Mouse (Mus musculus): Measurements from ENCODE around the gene Olfr507. TPM values are rescaled to one million over a fixed set of nuclear protein-coding genes. Genes with fewer than 3 reads are reported as not detected.
"Not testable (repeated sequence)": the region's sequence is repeated elsewhere in the genome, so short reads cannot be mapped to it uniquely, and the experiment has no call there.

Gene Olfr507
- total RNA-seq (2015; ENCODE audit: low replicate concordance) (not detected in 2 replicates), total RNA-seq (2017; ENCODE audit: low replicate concordance) (not detected in 2 replicates)

DNA sequence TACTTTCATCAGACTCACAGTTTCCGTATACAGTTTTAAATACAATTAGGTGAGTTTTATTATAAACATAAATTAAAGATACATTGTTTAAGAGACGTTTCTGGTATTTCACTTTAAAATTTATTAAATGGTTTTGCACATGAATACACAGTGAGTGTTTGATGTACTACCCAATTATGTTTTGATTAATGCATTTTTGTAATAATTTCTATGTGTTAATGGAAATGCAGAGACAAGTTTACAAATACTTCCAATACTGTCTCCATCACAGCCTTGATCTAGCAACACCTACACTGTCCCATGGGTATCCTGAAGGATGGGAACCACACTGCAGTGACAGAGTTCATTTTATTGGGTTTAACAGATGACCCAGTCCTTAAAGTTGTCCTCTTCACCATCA, at the start of gene Olfr507:
Gene Olfr507, plus strand, starts transcription at position 301 of the 400 bp plus-strand sequence.
- ATAC-seq (replicated peaks; ENCODE audit: low FRiP score, poor library complexity, severe bottlenecking): no peak

DNA sequence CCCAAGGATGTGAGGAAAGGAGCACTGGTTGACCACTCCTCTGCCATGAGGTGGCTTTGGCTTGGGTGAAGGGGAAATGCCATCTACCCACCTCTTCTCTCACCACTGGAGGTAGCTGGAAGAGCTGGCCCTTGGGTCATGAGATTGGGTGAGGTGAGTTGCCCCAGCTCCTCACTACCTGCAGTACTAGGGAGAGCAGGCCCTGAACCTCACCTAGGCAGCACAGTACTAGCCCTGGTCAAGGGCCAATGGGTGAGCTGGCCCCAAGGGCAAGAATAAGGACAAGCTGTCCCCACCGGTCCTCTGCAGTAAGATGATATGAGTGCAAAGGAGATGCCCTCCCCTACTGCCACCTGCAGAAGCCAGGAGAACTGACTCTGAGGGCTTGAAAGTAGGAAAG, 31.8 kb upstream of the Olfr507 start:
- no peak for ATAC-seq (replicated peaks; ENCODE audit: low FRiP score, poor library complexity, severe bottlenecking)

DNA sequence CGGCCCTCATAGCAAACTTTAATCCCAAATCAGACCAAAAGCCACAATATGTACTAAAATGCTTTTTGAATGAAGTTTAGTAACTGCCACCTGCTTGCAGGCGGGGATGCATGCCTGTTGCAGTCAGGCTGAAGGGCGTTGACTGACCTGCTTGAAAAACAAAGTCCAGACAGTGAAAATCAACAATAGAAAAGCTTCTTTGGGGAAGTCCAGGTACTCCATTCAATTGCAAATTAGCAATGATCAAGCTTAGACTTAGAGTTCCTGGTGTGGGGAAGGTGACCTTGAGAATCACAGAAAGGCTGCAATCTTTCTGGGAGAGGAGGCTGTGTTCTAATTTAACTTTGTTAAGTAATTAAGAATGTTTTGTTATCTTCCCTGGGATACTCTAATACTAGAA, 19.7 kb upstream of the Olfr507 start:
- ATAC-seq (replicated peaks; ENCODE audit: low FRiP score, poor library complexity, severe bottlenecking): not testable (repeated sequence)

DNA sequence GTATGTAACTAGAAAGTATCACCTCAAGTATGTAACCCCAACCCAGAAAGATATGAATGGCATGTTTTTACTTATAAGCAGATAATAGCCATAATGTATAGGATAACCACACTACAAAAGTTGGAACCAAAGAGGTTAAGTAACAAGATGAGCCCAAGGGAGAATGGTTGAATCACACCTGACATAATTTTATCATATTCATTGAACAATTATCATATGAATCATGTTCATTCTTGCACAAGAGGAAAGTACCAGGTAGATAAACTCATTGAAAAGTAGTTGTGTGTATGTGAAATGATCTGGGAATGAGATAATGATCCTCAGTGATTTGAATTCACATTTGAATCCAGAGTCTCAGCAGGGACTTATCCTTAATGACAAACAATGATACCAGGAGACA, 11.1 kb upstream of the Olfr507 start, which contains the start of gene Olfr506:
Gene Olfr506, plus strand, starts transcription at position 301 of the 400 bp plus-strand sequence.
- no peak for ATAC-seq (replicated peaks; ENCODE audit: low FRiP score, poor library complexity, severe bottlenecking)

DNA sequence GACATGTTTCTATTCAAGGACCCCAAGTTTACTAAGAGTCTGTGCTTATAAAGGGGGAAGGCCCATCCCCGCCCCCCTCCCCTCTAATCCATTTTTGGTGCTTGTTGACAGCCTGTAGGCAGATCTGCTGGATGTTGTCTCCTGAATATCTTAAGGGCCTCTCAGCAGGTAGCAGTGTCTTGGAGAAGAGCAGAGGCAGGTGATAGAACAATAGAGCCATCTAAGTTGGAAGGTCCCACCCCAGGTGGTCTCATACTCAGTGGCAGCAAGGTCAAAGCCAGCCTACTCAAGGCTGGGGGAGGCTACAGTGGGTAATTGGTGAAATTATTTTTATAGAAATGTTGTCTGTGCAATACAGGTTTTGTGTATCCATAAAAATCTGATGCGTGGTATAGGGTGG, 7.5 kb upstream of the Olfr507 start:
- ATAC-seq (replicated peaks; ENCODE audit: low FRiP score, poor library complexity, severe bottlenecking): no peak

DNA sequence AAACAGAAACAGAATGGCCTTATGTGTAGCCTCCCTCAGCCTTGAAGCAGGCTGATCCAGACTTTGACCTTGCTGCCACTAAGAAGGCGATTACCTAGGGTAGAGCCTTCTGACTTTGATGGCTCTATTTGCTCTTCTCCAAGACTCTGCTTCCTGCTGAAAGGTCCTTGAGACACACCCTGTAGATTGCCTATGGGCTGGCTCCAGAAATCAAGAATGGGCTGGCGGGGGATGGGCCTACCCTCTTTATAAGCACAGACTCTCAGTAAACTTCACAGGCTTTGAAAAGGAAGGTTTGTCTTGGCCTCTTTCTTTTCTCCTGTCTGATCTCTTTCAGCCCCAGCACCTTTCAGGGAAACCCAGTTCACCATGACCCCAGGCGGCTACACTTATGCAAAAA, 4.8 kb upstream of the Olfr507 start:
- not testable (repeated sequence) for ATAC-seq (replicated peaks; ENCODE audit: low FRiP score, poor library complexity, severe bottlenecking)

DNA sequence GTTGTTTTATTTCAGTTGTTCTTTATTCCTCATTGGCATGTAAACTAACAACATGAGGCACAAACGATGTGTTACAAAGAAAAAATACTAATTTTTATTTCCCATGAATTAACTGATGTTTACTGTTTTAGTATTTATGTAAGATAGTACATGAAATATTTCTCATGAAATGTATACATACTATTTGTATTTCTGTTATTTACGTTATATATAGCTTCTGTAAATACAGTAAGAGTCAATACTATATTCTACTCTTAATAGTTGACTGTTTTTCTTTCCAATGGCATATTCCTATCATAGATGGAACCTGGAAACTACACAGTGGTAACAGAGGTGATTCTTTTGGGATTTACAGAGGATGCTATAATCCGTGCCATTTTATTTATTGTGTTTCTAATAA, 8.1 kb downstream of the Olfr507 start, which contains the start of gene Olfr508:
Gene Olfr508, plus strand, starts transcription at position 301 of the 400 bp plus-strand sequence.
- ATAC-seq (replicated peaks; ENCODE audit: low FRiP score, poor library complexity, severe bottlenecking): no peak

DNA sequence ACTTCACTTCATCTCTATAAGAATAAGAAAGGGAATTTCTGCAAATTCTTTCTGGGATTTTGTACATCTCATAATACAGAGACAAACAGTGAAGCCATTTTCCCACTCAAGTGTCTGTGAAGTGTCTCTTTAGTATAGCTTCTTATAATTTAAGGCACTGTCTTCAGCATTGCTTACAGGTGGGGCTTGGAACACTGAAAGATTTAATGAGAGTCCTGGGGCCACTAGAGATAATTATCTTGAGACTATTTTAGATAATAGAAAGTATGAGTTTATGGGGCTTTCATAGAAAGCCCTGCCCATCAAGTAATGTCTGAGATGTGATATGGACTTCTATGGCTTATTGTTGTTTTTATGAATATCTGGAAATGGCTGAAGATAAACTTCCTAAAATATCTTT, 30.2 kb downstream of the Olfr507 start, which contains the start of gene Olfr509:
Gene Olfr509, minus strand, starts transcription at position 101 of the 400 bp plus-strand sequence.
- no peak for ATAC-seq (replicated peaks; ENCODE audit: low FRiP score, poor library complexity, severe bottlenecking)

DNA sequence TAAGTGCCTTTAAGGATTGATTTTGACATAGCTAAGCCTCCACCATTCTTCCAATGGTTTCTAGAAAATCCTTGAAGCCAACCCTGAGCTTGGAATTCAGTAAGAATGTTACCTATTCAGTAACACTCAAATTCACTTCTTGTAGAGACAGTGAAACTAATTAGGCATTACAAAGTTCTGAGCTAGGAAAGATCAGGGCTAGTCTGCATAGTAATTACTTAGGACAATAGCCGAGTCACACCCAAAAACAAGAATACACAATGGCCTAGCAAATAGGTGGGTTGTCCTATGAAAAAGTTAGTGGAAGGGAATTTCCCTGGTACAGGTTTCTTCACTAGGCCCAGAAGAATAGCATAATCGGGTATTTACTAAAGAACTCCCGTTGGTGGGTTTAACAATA, 40.8 kb downstream of the Olfr507 start:
- no peak for ATAC-seq (replicated peaks; ENCODE audit: low FRiP score, poor library complexity, severe bottlenecking)

DNA sequence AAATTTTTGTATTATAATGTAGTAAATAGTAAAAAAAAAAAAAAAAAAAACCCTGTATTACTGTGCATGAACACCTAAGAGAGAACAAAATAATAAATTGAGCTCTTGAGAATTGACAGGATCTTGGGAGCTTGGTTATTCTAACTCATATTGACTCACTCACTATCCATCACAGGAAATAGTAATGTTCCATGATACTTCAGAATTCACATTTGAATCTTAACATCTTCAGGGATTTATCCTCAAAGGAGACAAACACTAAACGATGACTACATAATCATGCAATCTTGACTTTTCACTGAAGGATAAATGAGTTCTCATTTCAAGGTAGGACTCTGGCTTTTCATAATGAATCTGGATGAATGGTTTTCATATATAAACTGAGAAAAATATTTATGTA, 44.5 kb downstream of the Olfr507 start, which contains the start of gene Olfr510:
Gene Olfr510, plus strand, starts transcription at position 301 of the 400 bp plus-strand sequence.
- ATAC-seq (replicated peaks; ENCODE audit: low FRiP score, poor library complexity, severe bottlenecking): no peak

DNA sequence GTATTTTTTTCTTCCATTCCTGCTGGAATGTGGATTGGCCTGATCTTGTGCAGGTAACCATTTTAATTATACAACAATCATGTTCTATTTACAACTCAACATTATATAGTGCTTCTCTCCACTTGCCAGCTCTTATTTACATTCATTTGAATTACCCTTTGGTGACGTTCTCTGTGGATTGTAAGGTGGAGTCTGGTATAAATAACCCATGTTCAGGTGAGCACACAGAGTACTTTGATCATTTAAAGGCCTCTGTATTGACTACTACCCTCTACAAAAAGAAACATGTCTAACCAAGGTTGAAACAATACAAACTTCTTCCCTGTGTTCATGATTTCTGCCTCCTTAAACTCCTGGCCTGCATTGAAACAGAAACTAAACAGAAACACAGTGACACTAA, 49.4 kb downstream of the Olfr507 start:
- ATAC-seq (replicated peaks; ENCODE audit: low FRiP score, poor library complexity, severe bottlenecking): no peak

Other genes starting within 250 kb of the Olfr507 start
- not detected in 2 replicates for gene Olfr495, start 228.6 kb upstream of the Olfr507 start, total RNA-seq (2015; ENCODE audit: low replicate concordance)
- not detected in 2 replicates for gene Olfr495, start 228.6 kb upstream of the Olfr507 start, total RNA-seq (2017; ENCODE audit: low replicate concordance)
- not detected in 2 replicates for gene Olfr497, start 201.4 kb upstream of the Olfr507 start, total RNA-seq (2015; ENCODE audit: low replicate concordance)
- not detected in 2 replicates for gene Olfr497, start 201.4 kb upstream of the Olfr507 start, total RNA-seq (2017; ENCODE audit: low replicate concordance)
- not detected in 2 replicates for gene Olfr498, start 156.5 kb upstream of the Olfr507 start, total RNA-seq (2015; ENCODE audit: low replicate concordance)
- not detected in 2 replicates for gene Olfr498, start 156.5 kb upstream of the Olfr507 start, total RNA-seq (2017; ENCODE audit: low replicate concordance)
- not detected in 2 replicates for gene Olfr502, start 96.7 kb upstream of the Olfr507 start, total RNA-seq (2015; ENCODE audit: low replicate concordance)
- gene Olfr502, start 96.7 kb upstream of the Olfr507 start, total RNA-seq (2017; ENCODE audit: low replicate concordance): not detected in 2 replicates
- gene Olfr503, start 77.3 kb upstream of the Olfr507 start, total RNA-seq (2015; ENCODE audit: low replicate concordance): not detected in 2 replicates
- not detected in 2 replicates for gene Olfr503, start 77.3 kb upstream of the Olfr507 start, total RNA-seq (2017; ENCODE audit: low replicate concordance)
- gene Olfr504, start 56.0 kb upstream of the Olfr507 start, total RNA-seq (2015; ENCODE audit: low replicate concordance): not detected in 2 replicates
- not detected in 2 replicates for gene Olfr504, start 56.0 kb upstream of the Olfr507 start, total RNA-seq (2017; ENCODE audit: low replicate concordance)
- gene Olfr506, start 11.0 kb upstream of the Olfr507 start, total RNA-seq (2015; ENCODE audit: low replicate concordance): not detected in 2 replicates
- gene Olfr506, start 11.0 kb upstream of the Olfr507 start, total RNA-seq (2017; ENCODE audit: low replicate concordance): not detected in 2 replicates
- gene Olfr508, start 8.2 kb downstream of the Olfr507 start, total RNA-seq (2015; ENCODE audit: low replicate concordance): not detected in 2 replicates
- not detected in 2 replicates for gene Olfr508, start 8.2 kb downstream of the Olfr507 start, total RNA-seq (2017; ENCODE audit: low replicate concordance)
- 0.21 TPM in 1 of 2 replicates, not detected in the other for gene Olfr509, start 30.1 kb downstream of the Olfr507 start, total RNA-seq (2015; ENCODE audit: low replicate concordance)
- gene Olfr509, start 30.1 kb downstream of the Olfr507 start, total RNA-seq (2017; ENCODE audit: low replicate concordance): not detected in 2 replicates
- gene Olfr510, start 44.6 kb downstream of the Olfr507 start, total RNA-seq (2015; ENCODE audit: low replicate concordance): 0.77 TPM in 1 of 2 replicates, not detected in the other
- not detected in 2 replicates for gene Olfr510, start 44.6 kb downstream of the Olfr507 start, total RNA-seq (2017; ENCODE audit: low replicate concordance)
- gene Olfr512, start 91.5 kb downstream of the Olfr507 start, total RNA-seq (2015; ENCODE audit: low replicate concordance): not detected in 2 replicates
- not detected in 2 replicates for gene Olfr512, start 91.5 kb downstream of the Olfr507 start, total RNA-seq (2017; ENCODE audit: low replicate concordance)
- gene Olfr513, start 129.2 kb downstream of the Olfr507 start, total RNA-seq (2015; ENCODE audit: low replicate concordance): not detected in 2 replicates
- not detected in 2 replicates for gene Olfr513, start 129.2 kb downstream of the Olfr507 start, total RNA-seq (2017; ENCODE audit: low replicate concordance)
- gene Olfr514, start 204.2 kb downstream of the Olfr507 start, total RNA-seq (2015; ENCODE audit: low replicate concordance): not detected in 2 replicates
- not detected in 2 replicates for gene Olfr514, start 204.2 kb downstream of the Olfr507 start, total RNA-seq (2017; ENCODE audit: low replicate concordance)
- gene Olfr516, start 228.7 kb downstream of the Olfr507 start, total RNA-seq (2015; ENCODE audit: low replicate concordance): not detected in 2 replicates
- gene Olfr516, start 228.7 kb downstream of the Olfr507 start, total RNA-seq (2017; ENCODE audit: low replicate concordance): not detected in 2 replicates